14 mouse cellular contexts compared by ENCODE assay signal in the genomic region with DNA sequence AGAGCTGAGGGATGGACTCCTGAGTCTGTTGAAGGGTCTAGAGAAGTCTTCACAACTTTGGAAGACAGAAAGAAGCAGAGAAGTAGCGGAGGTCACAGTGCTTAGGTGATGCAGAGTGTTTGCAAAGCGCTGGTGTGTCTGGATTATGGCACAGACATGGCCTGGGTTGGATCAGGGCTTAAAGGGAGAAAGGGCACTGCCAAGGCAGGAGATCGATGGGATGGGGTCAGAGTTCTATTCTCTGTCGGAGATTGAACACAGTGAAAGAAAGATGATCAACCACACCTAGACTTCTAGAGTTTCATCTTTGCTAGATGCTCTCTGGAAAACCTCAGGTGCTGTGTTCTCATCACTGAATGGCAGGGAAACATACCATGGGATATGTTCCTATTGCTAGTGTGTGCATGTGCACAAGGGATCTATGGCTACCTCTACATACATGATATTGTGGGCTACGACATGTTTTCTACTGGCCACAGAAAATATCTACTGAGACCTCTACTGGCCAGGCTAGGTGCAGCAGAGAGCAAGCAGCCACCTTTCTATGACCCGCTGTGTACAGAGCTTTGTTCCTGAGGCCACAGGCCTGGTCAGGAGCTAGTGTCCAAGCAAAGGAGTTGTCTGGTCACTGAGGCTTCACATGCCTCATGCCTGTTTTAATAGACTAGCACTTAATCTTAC. TPM values are rescaled to one million over a fixed set of nuclear protein-coding genes. Genes with fewer than 3 reads are reported as not detected.
DNase-seq lines count a peak whose midpoint lies in the region; ATAC-seq and TF ChIP-seq lines count a peak whose summit lies in the region.
"Had no signal": no experiment of that assay in that cellular context is flagged by ENCODE, and none has a peak within 500 bp of the region (broad histone marks: within the 10 kb centered on the region; RNA-seq: fewer than 3 reads in every experiment).

No protein-coding gene starts in this region.

- no peak overlapping the region for H3K27ac ChIP-seq in layer of hippocampus, adult 2 months
- H3K27ac ChIP-seq in intestine, postnatal 0 days (ENCODE audit: low read depth, low read length), result no peak overlapping the region
- H3K27ac ChIP-seq in limb, embryonic 12.5 days, result peak overlapping the region; percentile 36; the same call in 1 of the 2 replicates
- H3K27ac ChIP-seq: hindbrain, embryonic 14.5 days had no signal

- no peak overlapping the region for H3K9ac ChIP-seq in intestine, postnatal 0 days (ENCODE audit: low read depth, low read length)
- no peak overlapping the region for H3K9ac ChIP-seq in limb, embryonic 12.5 days (replicated peaks)
- H3K9ac ChIP-seq: hindbrain, embryonic 14.5 days had no signal

- H3K9me3 ChIP-seq in E14TG2a.4 (ENCODE audit: low read length), result peaks cover 3% of the 10 kb centered on the region; the same call in 1 of the 2 replicates
- no peaks in the 10 kb centered on the region for H3K9me3 ChIP-seq in intestine, postnatal 0 days (ENCODE audit: control insufficient read depth)
- no peaks in the 10 kb centered on the region for H3K9me3 ChIP-seq in limb, embryonic 12.5 days
- H3K9me3 ChIP-seq: G1E had no signal

- DNase-seq in layer of hippocampus, adult 2 months (ENCODE audit: low spot score in 2 of 2), result no peak
- no peak for DNase-seq in layer of hippocampus, postnatal 25 days (ENCODE audit: extremely low spot score in 1 of 2, low spot score in 1 of 2)
- no peak for DNase-seq in urinary bladder, postnatal 25 days (ENCODE audit: low spot score)
- no peak for DNase-seq in thymus, postnatal 25 days
- DNase-seq: adrenal gland, postnatal 36 days had no signal

- no peaks in the 10 kb centered on the region for H3K36me3 ChIP-seq in E14TG2a.4 (ENCODE audit: insufficient read depth, low read length)
- H3K36me3 ChIP-seq in intestine, postnatal 0 days (ENCODE audit: control insufficient read depth, insufficient read depth), result no peaks in the 10 kb centered on the region
- no peaks in the 10 kb centered on the region for H3K36me3 ChIP-seq in limb, embryonic 12.5 days
- H3K36me3 ChIP-seq: G1E had no signal

- TF ChIP-seq CTCF in layer of hippocampus, adult 2 months (conservative IDR thresholded peaks at IDR 0.05), result peak; percentile 64
- peak; percentile 28 for TF ChIP-seq CTCF in E14TG2a.4 (conservative IDR thresholded peaks at IDR 0.05; ENCODE audit: low read length)
- peak; percentile 61 for TF ChIP-seq CTCF in intestine, postnatal 0 days (IDR thresholded peaks at IDR 0.05; ENCODE audit: low read depth)

- no peak overlapping the region for H3K4me2 ChIP-seq in intestine, postnatal 0 days (replicated peaks; ENCODE audit: low read depth)
- no peak overlapping the region for H3K4me2 ChIP-seq in limb, embryonic 12.5 days
- H3K4me2 ChIP-seq: hindbrain, embryonic 14.5 days had no signal

- no peak overlapping the region for H3K4me3 ChIP-seq in layer of hippocampus, adult 2 months
- H3K4me3 ChIP-seq in E14TG2a.4 (replicated peaks; ENCODE audit: low read length), result no peak overlapping the region
- no peak overlapping the region for H3K4me3 ChIP-seq in intestine, postnatal 0 days (ENCODE audit: low read depth, low read length)
- H3K4me3 ChIP-seq in limb, embryonic 12.5 days (replicated peaks), result no peak overlapping the region

- peaks cover 2% of the 10 kb centered on the region; the same call in 1 of the 2 replicates for H3K27me3 ChIP-seq in E14TG2a.4 (ENCODE audit: insufficient read depth, low read length)
- H3K27me3 ChIP-seq in intestine, postnatal 0 days (replicated peaks; ENCODE audit: control insufficient read depth, insufficient read depth, low read length), result no peaks in the 10 kb centered on the region
- no peaks in the 10 kb centered on the region for H3K27me3 ChIP-seq in limb, embryonic 12.5 days

- no peaks in the 10 kb centered on the region for H3K4me1 ChIP-seq in E14TG2a.4 (replicated peaks; ENCODE audit: low read depth, low read length)
- no peaks in the 10 kb centered on the region for H3K4me1 ChIP-seq in intestine, postnatal 0 days (replicated peaks; ENCODE audit: control insufficient read depth, insufficient read depth, low read length)
- H3K4me1 ChIP-seq in limb, embryonic 12.5 days (replicated peaks), result peaks cover 21% of the 10 kb centered on the region

- 67% methylated on average over 6 of the region's 6 CpGs for WGBS in intestine, postnatal 0 days
- 68% methylated on average over 6 of the region's 6 CpGs for WGBS in limb, embryonic 12.5 days

- peak; percentile 36 for ATAC-seq in intestine, postnatal 0 days
- ATAC-seq in limb, embryonic 12.5 days (ENCODE audit: insufficient number of reproducible peaks, insufficient read depth, low FRiP score, low TSS enrichment, low read depth), result peak; percentile 34; the same call in 1 of the 2 replicates
- ATAC-seq in frontal cortex, adult (ENCODE audit: low TSS enrichment), result no peak

RNA-seq across cellular contexts. Expression of gene Zfp648, which starts 18.5 kb away (rescaled TPM):
- total RNA-seq in layer of hippocampus, adult 2 months (2021), result under 1 TPM; 0.37 to 0.44 TPM
- total RNA-seq in layer of hippocampus, postnatal 25 days (2021), result under 1 TPM; 0.31 to 0.37 TPM
- polyA plus RNA-seq in intestine, postnatal 0 days (2015; fragmentation: Nextera tagmentation; extraction: Ambion mirVana), result not detected in 2 replicates
- polyA plus RNA-seq in limb, embryonic 12.5 days (2016; fragmentation: Nextera tagmentation; extraction: Ambion mirVana), result 0.56 and 0.76 TPM in 2 replicates
- total RNA-seq: granulocyte monocyte progenitor cell, adult 5-6 weeks had no signal
- polyA plus RNA-seq: forebrain, embryonic 11.5 days; G1E; stomach, embryonic 14.5 days had no signal
